Mouse (Mus musculus) stomach, embryonic 14.5 days (tissue): ENCODE results near the gene Gm8020. TPM values are rescaled to one million over a fixed set of nuclear protein-coding genes. Genes with fewer than 3 reads are reported as not detected.
"Not testable (repeated sequence)": the region's sequence is repeated elsewhere in the genome, so short reads cannot be mapped to it uniquely, and the experiment has no call there.

Experiments
- ATAC-seq: fragments of 200-750 bp; cut with Nextera tagmentation; 2 replicates; pipeline ENCODE4 v1.8.0; 2017; ENCODE audit warnings: low read depth, moderate TSS enrichment; ENCODE audit not compliant: insufficient number of reproducible peaks, insufficient read depth, low FRiP score
- H3K27ac ChIP-seq: fragments of 300-500 bp; sonication (generic); 2 replicates; pipeline ENCODE4 v1.5.1; 2014; ENCODE audit warnings: mild to moderate bottlenecking, low read length, moderate library complexity, mixed read lengths
- H3K27me3 ChIP-seq: fragments of 300-500 bp; sonication (generic); 2 replicates; pipeline ENCODE4 v1.6.1; 2014; ENCODE audit warnings: low read length, control low read depth, mixed read lengths; ENCODE audit not compliant: control insufficient read depth, insufficient read depth
- H3K36me3 ChIP-seq: fragments of 300-500 bp; sonication (generic); 2 replicates; pipeline ENCODE4 v1.6.1; 2014; ENCODE audit warnings: mild to moderate bottlenecking, control low read depth, low read length, moderate library complexity, mixed read lengths; ENCODE audit not compliant: control insufficient read depth, insufficient read depth
- H3K4me1 ChIP-seq: fragments of 300-500 bp; sonication (generic); 2 replicates; pipeline ENCODE4 v1.6.1; 2014; ENCODE audit warnings: low read length, control low read depth, mixed read lengths; ENCODE audit not compliant: control insufficient read depth, insufficient read depth
- H3K4me2 ChIP-seq: fragments of 300-500 bp; sonication (generic); replicated peaks from 2 replicates; pipeline ENCODE4 v1.6.1; 2014; ENCODE audit warnings: low read depth, low read length, control low read depth
- H3K4me3 ChIP-seq: fragments of 300-500 bp; sonication (generic); 2 replicates; pipeline ENCODE4 v1.5.1; 2014; ENCODE audit warnings: low read depth, low read length, control low read depth
- H3K9ac ChIP-seq: fragments of 300-500 bp; sonication (generic); replicated peaks from 2 replicates; pipeline ENCODE4 v1.6.1; 2014; ENCODE audit warnings: low read depth, mild to moderate bottlenecking, control low read depth, low read length, moderate library complexity, mixed read lengths
- H3K9me3 ChIP-seq: fragments of 300-500 bp; sonication (generic); 2 replicates; pipeline ENCODE4 v1.6.1; 2016; ENCODE audit warnings: low read depth, low read length, control low read depth; ENCODE audit not compliant: control insufficient read depth
- WGBS: fragments of 180-500 bp; shearing (Covaris S2); extraction: QIAGEN DNeasy Blood & Tissue Kit; methylation state at CpG from one replicate; pipeline ENCODE4 v1.1.7; 2014; 5-methylcytosine and 5-hydroxymethylcytosine counted together
- polyA plus RNA-seq: library from polyadenylated mRNA; unstranded; fragments of >200 nt; fragmentation: Nextera tagmentation; extraction: Ambion mirVana; gene quantifications from 2 replicates; pipeline ENCODE4 v1.2.1, GENCODE M21; 2014

The Gm8020 gene
- not detected in 2 replicates for polyA plus RNA-seq

- not testable (repeated sequence) for H3K27me3 ChIP-seq, H3K9me3 ChIP-seq, ATAC-seq, H3K4me2 ChIP-seq, H3K4me1 ChIP-seq, H3K27ac ChIP-seq, H3K36me3 ChIP-seq, H3K4me3 ChIP-seq, H3K9ac ChIP-seq
- 88% methylated on average over 1 of the region's 3 CpGs for WGBS
These were observed at the start of gene Gm8020 for GRCm38 (mm10) chr14:42502249-42502648. Gm8020 (minus strand) TSS chr14:42502349.

- not testable (repeated sequence) for H3K4me2 ChIP-seq, H3K4me1 ChIP-seq, H3K36me3 ChIP-seq, H3K4me3 ChIP-seq, H3K27ac ChIP-seq, H3K9me3 ChIP-seq, H3K27me3 ChIP-seq, H3K9ac ChIP-seq
- WGBS: 6% methylated on average over 23 of the region's 31 CpGs
- ATAC-seq: peak; percentile 56
These were observed 41.1 kb upstream of the Gm8020 start for GRCm38 (mm10) chr14:42543170-42543701.

- not testable (repeated sequence) for H3K9ac ChIP-seq, H3K4me3 ChIP-seq, H3K36me3 ChIP-seq, H3K27ac ChIP-seq, ATAC-seq, H3K9me3 ChIP-seq, H3K4me2 ChIP-seq, H3K27me3 ChIP-seq, H3K4me1 ChIP-seq
- WGBS: 18% methylated on average over 17 of the region's 29 CpGs
These were observed 40.4 kb upstream of the Gm8020 start for GRCm38 (mm10) chr14:42542316-42543169.

- not testable (repeated sequence) for H3K27me3 ChIP-seq, H3K4me3 ChIP-seq, H3K9ac ChIP-seq, H3K36me3 ChIP-seq, H3K4me2 ChIP-seq, H3K4me1 ChIP-seq, ATAC-seq, H3K27ac ChIP-seq, H3K9me3 ChIP-seq
- 92% methylated on average over 1 of the region's 3 CpGs for WGBS
These were observed 22.0 kb upstream of the Gm8020 start, which contains the start of gene Gm8024 for GRCm38 (mm10) chr14:42524182-42524581. Gm8024 (minus strand) TSS chr14:42524282.

- WGBS: 48% methylated on average over 2 of the region's 2 CpGs
- not testable (repeated sequence) for ATAC-seq
These were observed 38.6 kb downstream of the Gm8020 start, which contains the start of gene Gm8011 for GRCm38 (mm10) chr14:42463581-42463980. Gm8011 (plus strand) TSS chr14:42463881.

More at GRCm38 (mm10) chr14:42463581-42463980, 38.6 kb downstream of the Gm8020 start, which contains the start of gene Gm8011:
- not testable (repeated sequence) for H3K27ac ChIP-seq, H3K9ac ChIP-seq, H3K4me3 ChIP-seq, H3K36me3 ChIP-seq, H3K27me3 ChIP-seq, H3K9me3 ChIP-seq, H3K4me1 ChIP-seq, H3K4me2 ChIP-seq

Other genes starting within 250 kb of the Gm8020 start
- not detected in 2 replicates for gene Gm17026, start 242.3 kb downstream of the Gm8020 start, polyA plus RNA-seq
- gene Gm9611, start 205.0 kb downstream of the Gm8020 start, polyA plus RNA-seq: not detected in 2 replicates
- gene Gm7995, start 192.1 kb downstream of the Gm8020 start, polyA plus RNA-seq: not detected in 2 replicates
- not detected in 2 replicates for gene Gm8005, start 62.7 kb downstream of the Gm8020 start, polyA plus RNA-seq
- not detected in 2 replicates for gene Gm8011, start 38.5 kb downstream of the Gm8020 start, polyA plus RNA-seq
- gene Gm8024, start 21.9 kb upstream of the Gm8020 start, polyA plus RNA-seq: not detected in 2 replicates
- not detected in 2 replicates for gene Gm17124, start 97.5 kb upstream of the Gm8020 start, polyA plus RNA-seq
- not detected in 2 replicates for gene Gm3633, start 139.6 kb upstream of the Gm8020 start, polyA plus RNA-seq
- not detected in 2 replicates for gene Gm10378, start 153.6 kb upstream of the Gm8020 start, polyA plus RNA-seq